Mouse (Mus musculus) T-helper 17 cell (primary cell): Measurements from ENCODE around the gene Dbil5.

ENCODE experiments used
- in situ Hi-C, 2 experiments: fragments of 300-600 bp; cut with MboI, MseI; formaldehyde crosslinking; loops; 1 replicate in 1 of 2; 2 replicates in 1 of 2; pipeline ENCODE4 v1.15.1; 2025; ENCODE audit warnings: high pct_unique_total_duplicates in 2 of 2

Dbil5 gene

GRCm38 (mm10) chr11:76225051-76225450, 7.6 kb downstream of the Dbil5 start:
- in situ Hi-C loops, result no loop called here

GRCm38 (mm10) chr11:76236136-76236535, 18.7 kb downstream of the Dbil5 start:
- in situ Hi-C loops, result no loop called here

- in situ Hi-C loops, result no loop called here
Observed at GRCm38 (mm10) chr11:76239750-76240149, 22.3 kb downstream of the Dbil5 start.

GRCm38 (mm10) chr11:76242901-76243810, 25.7 kb downstream of the Dbil5 start, which contains the start of the genes Mrm3 and Glod4:
Gene Mrm3 (plus strand): TSS chr11:76243715.
Gene Glod4 (minus strand): TSS chr11:76243725.
- in situ Hi-C loops, result no loop called here

GRCm38 (mm10) chr11:76243811-76244546, 26.6 kb downstream of the Dbil5 start:
- in situ Hi-C loops, result no loop called here

- in situ Hi-C loops, result no loop called here
Observed at GRCm38 (mm10) chr11:76246439-76246838, 29.0 kb downstream of the Dbil5 start.

- in situ Hi-C loops, result no loop called here
Observed at GRCm38 (mm10) chr11:76247239-76247638, 29.8 kb downstream of the Dbil5 start.

- in situ Hi-C loops, result loop anchor here in 1 of 2 experiments (5.0 kb wide), 1 partner anchor 155 kb away; the partner anchor contains the start of gene Timm22
Observed at GRCm38 (mm10) chr11:76252036-76252435, 34.6 kb downstream of the Dbil5 start.

- in situ Hi-C loops, result loop anchor here in 1 of 2 experiments (5.0 kb wide), 1 partner anchor 154 kb away; the partner anchor contains the start of gene Timm22
Observed at GRCm38 (mm10) chr11:76253145-76253917, 35.9 kb downstream of the Dbil5 start.

- in situ Hi-C loops, result loop anchor here in 1 of 2 experiments (5.0 kb wide), 1 partner anchor 153 kb away; the partner anchor contains the start of gene Timm22
Observed at GRCm38 (mm10) chr11:76253918-76254264, 36.5 kb downstream of the Dbil5 start.

- in situ Hi-C loops, result loop anchor here in 1 of 2 experiments (5.0 kb wide), 1 partner anchor 152 kb away; the partner anchor contains the start of gene Timm22
Observed at GRCm38 (mm10) chr11:76255431-76256001, 38.1 kb downstream of the Dbil5 start.

- in situ Hi-C loops, result loop anchor here in 1 of 2 experiments (5.0 kb wide), 1 partner anchor 151 kb away; the partner anchor contains the start of gene Timm22
Observed at GRCm38 (mm10) chr11:76256129-76256528, 38.7 kb downstream of the Dbil5 start.

- in situ Hi-C loops, result loop anchor here in 1 of 2 experiments (5.0 kb wide), 1 partner anchor 150 kb away; the partner anchor contains the start of gene Timm22
Observed at GRCm38 (mm10) chr11:76257386-76257785, 40.0 kb downstream of the Dbil5 start.

GRCm38 (mm10) chr11:76258511-76258910, 41.1 kb downstream of the Dbil5 start:
- in situ Hi-C loops, result loop anchor here in 1 of 2 experiments (5.0 kb wide), 1 partner anchor 149 kb away; the partner anchor contains the start of gene Timm22

GRCm38 (mm10) chr11:76260208-76261050, 43.0 kb downstream of the Dbil5 start:
- in situ Hi-C loops, result loop anchor here in 1 of 2 experiments (5.0 kb wide), 1 partner anchor 97 kb away; no protein-coding TSS in a partner anchor

GRCm38 (mm10) chr11:76261224-76261623, 43.8 kb downstream of the Dbil5 start:
- in situ Hi-C loops, result loop anchor here in 1 of 2 experiments (5.0 kb wide), 1 partner anchor 96 kb away; no protein-coding TSS in a partner anchor

GRCm38 (mm10) chr11:76262611-76263351, 45.4 kb downstream of the Dbil5 start:
- in situ Hi-C loops, result loop anchor here in 1 of 2 experiments (5.0 kb wide), 1 partner anchor 95 kb away; no protein-coding TSS in a partner anchor

- in situ Hi-C loops, result no loop called here
Observed at GRCm38 (mm10) chr11:76267550-76267949, 50.1 kb downstream of the Dbil5 start.
